Mouse (Mus musculus): ENCODE measurements around the gene Shisa6.

DNA sequence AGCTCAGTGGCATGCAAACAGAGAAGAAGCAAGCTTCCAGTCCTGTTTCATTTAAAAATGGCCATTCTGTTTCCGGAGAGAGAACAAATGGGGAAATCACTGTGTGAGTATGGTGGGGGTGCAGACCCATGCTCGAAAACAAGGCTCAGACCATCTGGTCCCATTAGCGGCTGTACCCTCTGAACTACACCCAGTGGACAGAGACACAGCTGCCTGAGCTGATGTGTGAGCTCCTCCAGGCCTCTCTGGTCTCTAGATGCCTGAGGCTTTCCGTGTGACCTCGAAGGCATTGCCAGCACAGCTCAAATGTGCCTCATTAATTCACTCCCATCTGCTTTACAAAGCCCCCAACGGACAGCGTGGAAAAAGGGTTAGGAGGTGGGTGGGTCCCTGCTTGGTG lies 125.7 kb downstream of the Shisa6 start:
- no peak for TF ChIP-seq POLR2A (IDR thresholded peaks at IDR 0.05; ENCODE audit: control insufficient read depth, low read depth, low read length)
- TF ChIP-seq CTCF (IDR thresholded peaks at IDR 0.05; ENCODE audit: control insufficient read depth, insufficient read depth, insufficient replicate concordance, low read depth, low read length): no peak

Data from testis, adult 2 months (tissue).